Mouse (Mus musculus) left cerebral cortex, postnatal 25 days (tissue): ENCODE measurements around the gene Igfbp6. TPM values are rescaled to one million over a fixed set of nuclear protein-coding genes. Genes with fewer than 3 reads are reported as not detected.
A peak's percentile ranks its signal among the peaks of the same experiment; 100 is the strongest.

Experiments
- DNase-seq, 2 experiments: peaks; one replicate each; pipeline ENCODE4 v3.0.0; 2022; ENCODE audit warnings: low spot score in 2 of 2, mixed read lengths in 1 of 2
- intact Hi-C: fragments of 180-260 bp; cut with DNase I; formaldehyde crosslinking; loops from one replicate; pipeline ENCODE4 v1.15.1; 2025
- total RNA-seq, 2 experiments: library from RNA; stranded (reverse); gene quantifications; 2 replicates each; pipeline ENCODE4 v1.2.3; 2021

The Igfbp6 gene
- total RNA-seq: 10 to 100 TPM; 36.5 to 43.1 TPM

GRCm38 (mm10) chr15:102144274-102144711 lies at the start of gene Igfbp6:
Gene Igfbp6 (plus strand): TSS chr15:102144362.
- peak; percentile 14 to 31 for DNase-seq
- intact Hi-C loops: no loop called here

DNA sequence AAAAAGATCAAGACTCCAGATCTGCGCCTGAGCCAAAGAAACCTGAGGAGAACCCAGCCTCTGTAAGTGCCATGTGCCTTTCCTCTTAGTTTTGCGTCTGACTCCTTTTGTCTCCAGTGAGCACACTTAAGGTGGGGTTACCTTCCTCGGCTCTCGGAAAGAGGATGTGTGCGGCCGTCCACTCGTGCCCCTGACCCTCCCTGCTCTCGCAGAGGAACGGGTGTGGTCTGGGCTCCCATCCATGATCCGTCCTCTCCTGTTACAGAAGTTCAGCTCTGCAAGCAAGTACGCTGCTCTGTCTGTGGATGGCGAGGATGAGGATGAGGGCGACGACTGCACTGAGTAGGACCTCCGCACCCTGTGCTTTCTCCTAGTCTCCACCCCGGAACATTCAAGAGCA lies 49.2 kb upstream of the Igfbp6 start:
- DNase-seq: no peak
- intact Hi-C loops: no loop called here

GRCm38 (mm10) chr15:102097147-102097915 lies 46.8 kb upstream of the Igfbp6 start:
- DNase-seq: no peak
- intact Hi-C loops: no loop called here

DNA sequence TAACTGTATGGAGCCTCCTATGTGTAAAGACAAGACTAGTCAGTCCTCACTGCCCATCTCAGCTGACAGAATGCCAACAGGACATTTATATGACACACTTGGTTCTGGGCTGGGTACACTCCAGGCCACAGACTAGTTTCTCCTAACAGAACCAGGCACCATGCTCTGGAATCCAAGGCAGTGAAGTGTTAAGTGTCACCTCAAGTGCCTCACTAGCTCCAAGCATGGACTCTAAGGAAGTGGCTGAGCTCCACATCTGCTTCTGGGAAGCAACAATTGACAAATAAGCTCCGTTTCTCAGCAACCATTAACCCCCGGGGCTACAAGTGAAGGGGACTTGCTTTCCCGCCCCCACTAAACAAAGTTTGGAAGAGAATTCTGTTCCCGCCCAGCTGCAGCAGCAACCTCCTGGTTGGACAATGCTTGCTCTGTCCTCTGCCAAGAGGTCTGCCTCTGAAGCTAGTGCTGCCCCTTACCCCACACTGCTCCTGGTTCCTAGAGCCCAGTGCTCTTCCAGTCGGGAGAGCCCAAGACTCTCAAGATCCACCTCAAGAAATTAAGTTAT lies 46.1 kb upstream of the Igfbp6 start:
- intact Hi-C loops: no loop called here
- DNase-seq: no peak

DNA sequence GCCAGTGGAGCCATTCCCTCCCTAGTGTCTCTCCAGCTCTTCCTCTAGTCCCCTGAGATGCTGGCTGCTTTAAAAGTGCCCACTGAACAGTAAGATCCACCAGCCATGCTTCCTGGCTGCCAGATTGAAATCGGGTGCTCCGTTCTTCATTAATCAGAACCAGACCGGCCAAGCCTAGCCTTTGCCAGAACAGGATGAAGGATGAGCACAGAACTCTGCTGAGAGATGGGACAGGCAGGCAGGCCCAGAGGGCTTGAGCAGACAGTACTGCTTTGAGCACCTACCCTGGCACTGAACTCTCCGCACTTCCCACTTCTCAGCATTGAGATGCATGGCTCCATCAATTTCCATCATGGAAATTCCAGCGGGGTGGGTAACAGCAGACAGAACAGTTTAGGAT lies 44.9 kb upstream of the Igfbp6 start:
- intact Hi-C loops: no loop called here

GRCm38 (mm10) chr15:102099771-102100160 lies 44.4 kb upstream of the Igfbp6 start:
- intact Hi-C loops: no loop called here

More for the DNA sequence above, 44.9 kb upstream of the Igfbp6 start:
- DNase-seq: no peak

GRCm38 (mm10) chr15:102100161-102100981 lies 43.8 kb upstream of the Igfbp6 start, which contains the start of gene Tns2:
Gene Tns2 (plus strand): TSS chr15:102100413.
- DNase-seq: peak; percentile 73 to 77
- intact Hi-C loops: no loop called here

More at GRCm38 (mm10) chr15:102099771-102100160, 44.4 kb upstream of the Igfbp6 start:
- DNase-seq: peak in 1 of 2 experiments; percentile 61

- intact Hi-C loops: no loop called here
Observed at GRCm38 (mm10) chr15:102100996-102101671, 43.0 kb upstream of the Igfbp6 start.

DNA sequence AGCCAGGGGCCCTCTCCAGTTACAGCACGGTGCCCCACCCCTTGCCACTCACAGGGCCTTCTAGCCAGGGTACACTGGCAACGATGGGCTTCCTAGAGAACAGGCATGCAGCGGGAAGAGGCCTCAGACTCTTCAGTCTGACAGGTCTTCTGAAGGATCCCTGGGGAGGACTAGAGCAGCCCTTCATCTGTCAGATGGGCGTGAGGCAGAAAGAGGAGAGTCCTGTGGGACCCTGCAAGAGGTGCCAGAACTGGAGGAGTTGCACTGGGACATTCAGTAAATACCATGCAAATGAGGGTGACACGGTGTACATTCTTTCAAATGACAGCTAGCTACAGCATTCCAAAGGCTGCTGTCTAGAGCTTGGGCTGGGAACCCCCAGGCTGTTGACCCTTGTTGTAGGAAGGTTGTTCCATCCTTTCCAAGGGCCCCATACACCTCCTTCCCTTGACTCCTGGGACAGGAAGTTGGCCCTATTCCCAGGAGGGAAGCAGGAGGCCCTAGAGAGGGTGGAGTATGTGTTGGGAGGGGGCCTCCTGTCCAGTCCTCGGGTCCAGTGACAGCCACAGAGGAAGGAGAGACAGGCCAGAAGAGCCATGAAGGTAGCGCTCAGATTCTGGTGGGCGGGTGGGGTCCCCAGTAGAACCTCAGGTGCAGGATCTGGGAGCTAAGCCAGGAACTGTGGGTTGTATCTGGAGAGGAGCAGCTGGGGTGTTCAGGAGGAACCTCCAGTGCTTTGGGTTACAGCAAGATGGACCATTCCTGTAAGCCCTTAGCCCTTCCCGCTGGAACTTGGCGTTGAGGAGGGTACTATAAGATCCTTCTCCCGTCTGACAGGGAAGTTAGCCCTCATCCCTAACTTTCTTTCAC lies 42.3 kb upstream of the Igfbp6 start:
- intact Hi-C loops: no loop called here
- DNase-seq: no peak

More at GRCm38 (mm10) chr15:102100996-102101671, 43.0 kb upstream of the Igfbp6 start:
- DNase-seq: no peak

DNA sequence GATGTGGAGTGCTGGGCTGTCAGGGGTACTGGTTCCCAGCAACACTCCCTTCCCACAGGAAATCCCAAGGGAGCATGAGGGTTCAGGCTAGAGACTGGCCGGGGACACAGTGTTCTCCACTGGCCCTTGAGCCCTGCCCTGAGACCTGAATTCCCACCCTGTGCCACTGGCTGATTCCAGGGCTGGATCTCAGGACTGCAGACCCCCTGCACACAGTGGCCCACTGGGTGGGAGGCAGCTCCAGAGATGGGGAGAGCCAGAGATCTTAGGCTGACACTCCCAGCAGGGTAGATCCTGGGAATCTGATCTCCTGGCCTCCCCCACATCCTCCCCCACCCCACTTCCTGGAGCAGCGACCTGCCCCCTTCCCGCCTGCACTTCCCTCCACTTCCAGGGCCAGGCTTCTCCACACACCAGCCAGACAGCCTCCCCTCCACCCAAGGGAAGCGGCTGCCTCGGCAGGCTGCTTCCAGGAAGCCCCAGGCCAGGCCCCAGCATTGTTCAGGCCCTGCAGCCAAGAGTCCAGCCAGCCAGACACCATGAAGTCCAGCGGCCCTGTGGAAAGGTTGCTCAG lies 41.5 kb upstream of the Igfbp6 start:
- no peak for DNase-seq
- intact Hi-C loops: no loop called here

DNA sequence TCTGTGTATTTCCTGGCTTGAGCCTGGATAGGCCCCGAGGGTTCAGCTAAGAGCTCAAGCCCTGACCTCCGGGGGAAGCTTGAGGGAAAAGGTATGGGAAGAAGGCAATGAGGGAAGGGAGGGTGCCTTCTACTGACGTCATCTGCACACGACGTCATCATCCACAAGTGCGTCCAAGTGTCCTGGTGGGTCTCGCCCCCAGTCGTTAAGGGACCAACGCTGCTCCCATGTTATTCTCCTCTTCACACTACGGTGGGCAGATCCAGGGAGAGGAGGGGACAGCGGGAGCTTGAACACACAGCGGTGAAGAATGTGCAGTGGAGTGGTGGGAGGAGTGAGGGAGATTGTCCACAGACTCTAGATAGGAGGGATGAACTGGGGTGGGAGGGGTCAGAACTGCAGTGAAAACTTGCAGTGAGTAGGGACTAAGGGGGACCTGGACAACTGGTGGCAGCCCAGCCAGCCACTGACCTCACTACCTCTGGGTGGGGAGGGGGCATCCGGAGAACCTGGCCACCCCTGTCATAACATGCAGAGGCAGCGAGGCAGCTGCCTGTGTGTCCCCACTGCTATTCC lies 40.7 kb upstream of the Igfbp6 start:
- DNase-seq: no peak
- intact Hi-C loops: no loop called here

- intact Hi-C loops: no loop called here
- no peak for DNase-seq
Observed at GRCm38 (mm10) chr15:102103947-102104555, 40.1 kb upstream of the Igfbp6 start.

DNA sequence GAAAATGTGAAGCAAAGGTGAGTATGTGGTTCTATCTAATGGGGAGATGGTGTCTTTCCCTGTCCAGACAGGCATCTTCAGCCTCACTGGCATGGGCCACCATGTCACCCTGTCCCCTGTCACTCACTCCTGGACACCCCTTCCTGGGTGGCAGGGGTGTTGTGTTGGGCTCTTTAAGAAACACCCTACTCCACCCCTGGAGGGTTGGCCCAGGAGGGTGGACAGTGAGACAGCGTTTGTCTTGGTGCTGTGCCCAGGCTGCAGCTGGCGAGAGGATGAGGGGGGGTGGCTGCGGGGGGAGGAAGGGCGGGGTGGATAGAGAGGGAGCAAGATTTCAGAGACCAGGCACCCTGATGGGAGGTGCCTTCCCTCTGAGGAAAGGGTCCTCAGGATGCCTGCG lies 38.8 kb upstream of the Igfbp6 start:
- intact Hi-C loops: loop anchor here (5.0 kb wide), 2 partner anchors 42 to 117 kb away; no protein-coding TSS in a partner anchor
- no peak for DNase-seq

- no peak for DNase-seq
- intact Hi-C loops: loop anchor here (5.0 kb wide), 2 partner anchors 41 to 116 kb away; no protein-coding TSS in a partner anchor
Observed at GRCm38 (mm10) chr15:102105764-102106730, 38.1 kb upstream of the Igfbp6 start.

- intact Hi-C loops: loop anchor here (5.0 kb wide), 2 partner anchors 40 to 115 kb away; no protein-coding TSS in a partner anchor
- no peak for DNase-seq
Observed at GRCm38 (mm10) chr15:102106754-102107456, 37.3 kb upstream of the Igfbp6 start.
